Mouse (Mus musculus): ENCODE data around the gene Otulinl.

DNA sequence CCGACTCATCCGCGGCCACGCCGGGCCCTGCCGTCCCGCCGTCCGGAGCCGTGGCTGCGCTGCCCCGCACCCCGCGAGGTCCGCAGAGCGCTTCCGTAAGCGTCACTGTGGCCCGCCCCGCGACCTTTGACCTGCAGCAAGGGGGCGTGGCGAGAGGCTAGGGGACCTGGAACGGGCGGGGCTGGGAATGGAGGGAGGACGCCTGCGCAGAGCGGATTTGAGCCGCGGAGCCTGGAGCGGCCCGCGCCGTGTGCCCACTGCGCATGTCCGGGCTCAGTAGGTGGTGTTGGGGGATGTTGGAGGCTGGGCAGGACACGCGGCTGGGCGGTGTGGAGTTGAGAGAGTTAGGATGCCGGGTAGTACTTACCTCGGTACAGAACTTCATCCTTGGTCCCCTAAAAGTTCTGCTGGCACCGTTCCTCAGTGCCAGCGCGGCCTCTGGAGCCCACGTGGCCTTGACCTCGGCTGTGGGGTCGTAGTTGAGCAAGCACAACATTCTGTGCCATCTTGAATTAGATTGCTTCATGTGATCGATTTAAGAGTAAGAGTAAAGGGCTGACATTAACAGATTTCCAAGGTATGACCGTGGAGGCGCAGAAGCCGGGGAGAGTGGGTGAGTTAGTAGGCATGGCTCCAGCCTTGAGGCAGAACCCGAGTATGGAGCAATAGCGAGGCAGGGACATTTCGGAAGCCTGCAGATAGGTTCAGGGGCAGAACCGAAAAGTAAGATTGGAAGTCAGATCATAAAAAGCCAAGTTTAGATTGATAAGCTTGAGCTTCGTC lies 50.6 kb downstream of the Otulinl start, which contains the start of gene Otulin:
- TF ChIP-seq GATA1 (IDR thresholded peaks at IDR 0.05; ENCODE audit: borderline replicate concordance, low read length) = no peak
- TF ChIP-seq FLI1 (IDR thresholded peaks at IDR 0.05; ENCODE audit: low read length) = no peak
